Mouse (Mus musculus): ENCODE data around the gene Myh7.

DNA sequence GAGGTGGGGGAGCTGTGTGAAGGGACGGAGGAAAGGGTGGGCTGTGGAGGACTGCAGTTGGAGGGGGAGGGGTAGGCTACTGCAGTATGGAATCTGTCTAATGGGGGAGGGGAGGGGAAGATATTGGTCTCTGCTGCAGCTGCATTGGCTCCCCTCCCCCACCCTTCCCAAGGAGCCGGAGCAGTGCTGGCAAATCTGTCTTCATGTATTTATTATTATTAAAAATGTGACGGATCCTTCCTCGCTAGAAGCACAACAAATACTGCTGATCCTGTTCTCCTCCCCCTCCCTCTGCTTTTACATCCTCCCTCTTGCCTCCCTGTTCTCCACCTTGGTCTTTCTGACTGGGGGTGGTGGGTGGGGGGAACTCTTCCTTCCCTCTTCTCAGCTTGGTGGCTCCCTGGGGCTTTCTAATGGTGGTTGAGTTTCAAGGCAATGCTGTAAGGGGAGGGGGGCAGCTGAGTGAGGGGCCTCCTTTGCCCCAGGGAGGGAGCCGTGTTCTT lies 34.0 kb upstream of the Myh7 start:
- no peak for TF ChIP-seq CTCF (IDR thresholded peaks at IDR 0.05; ENCODE audit: low read depth, low read length)
- no peak for TF ChIP-seq POLR2A (IDR thresholded peaks at IDR 0.05; ENCODE audit: borderline replicate concordance, low read depth, low read length)
